Mouse (Mus musculus) spleen, adult 18-20 months (tissue): ENCODE measurements around the gene E2f2.

ENCODE experiments used
- DNase-seq, 2 experiments: peaks; one replicate each; pipeline ENCODE4 v3.0.0; 2022; ENCODE audit warnings: mixed read lengths in 2 of 2

E2f2 gene

GRCm38 (mm10) chr4:136206033-136206893, 34.1 kb downstream of the E2f2 start, which contains the start of gene Asap3:
Gene Asap3 (plus strand): TSS chr4:136206365.
- DNase-seq: peak; percentile 84 to 94

DNA sequence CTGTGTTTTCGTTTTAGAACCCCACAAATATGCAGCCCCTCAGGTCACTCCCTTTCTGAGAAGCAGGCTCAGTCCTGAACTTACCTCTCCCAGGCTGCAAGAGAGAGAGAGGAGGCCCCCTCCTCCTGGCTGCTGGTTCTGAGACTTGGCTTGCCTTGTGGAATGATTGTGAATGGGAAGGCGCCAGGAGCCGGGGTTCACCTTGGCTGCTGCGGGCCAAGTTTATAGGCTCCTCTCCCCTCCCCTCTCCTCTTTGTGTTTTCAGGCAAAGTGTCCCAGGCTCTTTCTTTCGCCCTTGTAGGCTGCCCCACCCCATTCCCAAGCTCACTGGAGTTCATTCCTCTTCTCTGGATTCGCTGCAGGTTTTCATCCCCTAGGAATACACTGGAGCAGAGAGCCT, 34.7 kb downstream of the E2f2 start:
- no peak for DNase-seq

- no peak for DNase-seq
Observed at GRCm38 (mm10) chr4:136210931-136211330, 38.7 kb downstream of the E2f2 start.

DNA sequence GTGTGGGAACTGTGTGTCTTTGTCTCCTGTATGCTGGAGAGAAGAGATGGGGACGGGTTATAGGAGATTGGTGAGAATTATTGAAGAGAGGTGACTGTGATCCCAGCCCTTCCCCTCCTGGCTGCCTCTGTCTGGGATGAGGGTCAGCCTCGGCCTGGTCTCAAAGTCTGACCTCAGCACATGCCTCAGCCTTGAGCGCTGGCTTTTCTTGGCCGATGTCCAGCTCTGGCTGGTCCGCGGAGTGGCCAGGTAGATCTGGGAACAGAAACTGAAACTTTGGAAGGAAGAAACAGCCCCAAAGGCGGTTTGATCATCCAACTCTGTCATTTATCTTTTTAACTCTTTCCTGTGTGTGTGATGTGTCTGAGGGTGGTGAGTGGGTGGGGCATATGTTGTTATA, 41.4 kb downstream of the E2f2 start:
- no peak for DNase-seq

GRCm38 (mm10) chr4:136214828-136215227, 42.6 kb downstream of the E2f2 start:
- DNase-seq: no peak

GRCm38 (mm10) chr4:136215576-136215975, 43.4 kb downstream of the E2f2 start:
- DNase-seq: no peak

DNA sequence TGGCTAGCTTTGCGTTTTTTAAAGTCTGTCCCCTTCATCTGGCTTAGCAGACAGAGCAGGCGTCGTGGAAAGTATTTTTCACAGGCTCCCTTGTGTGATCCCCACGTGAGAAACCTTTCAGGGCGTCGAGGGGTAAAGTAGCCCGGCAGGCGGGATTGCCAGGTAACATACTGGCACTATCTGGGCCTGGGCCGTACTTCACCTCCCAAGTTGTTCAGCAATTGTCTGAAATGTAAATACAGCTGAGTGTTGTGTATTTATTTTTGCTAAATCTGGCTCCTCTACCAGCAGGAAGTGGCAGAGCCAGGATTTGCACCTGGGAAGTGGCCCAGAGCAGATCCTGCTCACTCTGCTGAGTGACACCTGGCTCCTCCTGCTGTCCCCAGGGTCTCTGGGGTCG, 44.9 kb downstream of the E2f2 start:
- DNase-seq: no peak

DNA sequence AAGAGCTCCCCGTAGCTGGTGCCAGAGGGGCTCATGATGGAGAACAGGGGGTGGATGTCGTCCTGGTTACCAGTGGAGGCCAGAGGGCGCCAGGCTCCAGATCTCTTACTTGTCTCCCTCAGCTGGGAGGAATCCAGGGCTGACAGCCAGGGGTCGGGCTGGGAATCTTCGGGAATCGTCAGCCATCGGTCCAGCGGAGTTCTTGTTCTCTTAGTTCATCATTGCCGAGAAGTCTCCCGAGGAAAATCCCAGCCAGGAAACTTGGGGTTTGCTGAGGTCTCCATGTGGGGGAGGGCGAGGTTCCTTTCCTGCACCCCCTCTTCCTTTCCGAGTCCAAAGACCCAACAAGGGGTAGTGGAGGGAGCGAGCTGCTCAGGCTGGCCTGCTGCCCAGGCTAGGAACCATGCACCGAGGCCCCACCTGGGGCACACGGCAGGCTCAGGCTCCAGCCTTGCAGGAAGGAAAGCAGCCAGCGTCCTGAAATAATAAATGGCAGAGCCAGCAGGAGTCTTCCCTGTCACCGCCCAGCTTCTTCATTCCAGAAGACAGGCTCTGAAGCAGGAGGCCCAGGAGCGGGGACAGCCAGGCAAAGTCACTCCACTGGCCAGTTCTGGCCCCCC, 46.5 kb downstream of the E2f2 start:
- no peak for DNase-seq

- DNase-seq: no peak
Observed at GRCm38 (mm10) chr4:136220133-136220775, 48.1 kb downstream of the E2f2 start.

GRCm38 (mm10) chr4:136223549-136224239, 51.5 kb downstream of the E2f2 start:
- DNase-seq: no peak

GRCm38 (mm10) chr4:136224240-136224559, 52.0 kb downstream of the E2f2 start:
- DNase-seq: no peak

- no peak for DNase-seq
Observed at GRCm38 (mm10) chr4:136224677-136225460, 52.7 kb downstream of the E2f2 start.

- no peak for DNase-seq
Observed at GRCm38 (mm10) chr4:136227408-136227807, 55.2 kb downstream of the E2f2 start.

DNA sequence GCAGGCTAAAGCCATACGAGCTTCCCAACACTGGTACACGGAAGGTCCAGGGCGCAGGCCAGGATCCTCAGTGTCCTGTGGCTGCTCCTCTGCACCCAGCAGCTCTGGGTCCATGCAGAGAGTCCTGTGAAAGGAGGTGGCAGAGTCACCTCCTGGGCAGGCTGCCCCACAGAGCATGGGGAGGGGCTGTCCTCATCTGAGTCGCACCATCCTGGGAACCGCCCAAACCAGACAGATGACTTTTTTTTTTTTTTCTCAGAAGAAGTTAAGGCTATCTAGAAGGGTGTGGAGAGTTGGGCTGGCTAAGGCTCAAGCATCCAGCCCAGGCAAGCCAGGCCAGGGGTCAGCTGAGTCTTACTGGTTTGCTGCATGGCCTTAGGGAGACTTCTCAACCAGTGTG, 56.4 kb downstream of the E2f2 start:
- DNase-seq: no peak

GRCm38 (mm10) chr4:136238669-136239068, 66.5 kb downstream of the E2f2 start:
- DNase-seq: no peak

DNA sequence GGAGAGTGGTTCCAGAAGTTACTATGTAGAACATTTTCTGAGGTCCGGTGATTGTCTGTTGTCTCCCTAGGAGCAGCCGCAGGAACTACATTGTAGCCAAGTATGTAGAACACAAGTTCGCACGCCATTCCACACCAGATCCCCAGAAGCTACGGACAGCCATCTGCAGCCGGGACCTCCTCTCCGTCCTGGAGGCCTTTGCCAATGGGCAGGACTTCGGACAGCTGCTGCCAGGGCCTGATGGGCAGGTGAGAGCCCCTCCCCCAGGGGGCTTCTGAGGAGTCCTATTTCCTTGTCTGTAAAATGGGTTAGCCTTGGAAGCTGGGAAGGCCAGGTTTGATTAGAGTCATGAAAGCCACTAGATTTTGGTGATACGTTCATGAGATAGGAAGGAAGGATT, 66.9 kb downstream of the E2f2 start:
- DNase-seq: no peak

GRCm38 (mm10) chr4:136239622-136240021, 67.4 kb downstream of the E2f2 start:
- peak; percentile 59 to 85 for DNase-seq

DNA sequence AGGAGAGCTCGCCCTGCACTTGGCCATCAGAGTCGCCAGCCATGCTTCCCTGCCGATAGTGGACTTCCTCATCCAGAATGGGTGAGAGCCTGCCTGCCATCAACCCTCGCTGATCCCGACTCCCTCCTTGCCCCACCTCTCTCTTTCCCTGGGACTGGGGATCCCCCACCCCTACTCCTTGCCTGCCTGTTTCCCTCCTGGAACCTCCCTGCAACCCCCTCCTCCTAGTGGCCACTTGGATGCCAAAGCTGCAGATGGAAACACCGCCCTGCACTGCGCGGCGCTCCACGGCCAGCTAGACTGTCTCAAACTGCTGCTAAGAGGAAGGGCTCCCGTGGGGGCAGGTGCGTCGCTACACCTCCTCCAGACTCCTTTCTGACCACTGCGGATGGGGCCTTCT, 67.9 kb downstream of the E2f2 start:
- DNase-seq: no peak

GRCm38 (mm10) chr4:136240955-136241354, 68.8 kb downstream of the E2f2 start:
- no peak for DNase-seq

DNA sequence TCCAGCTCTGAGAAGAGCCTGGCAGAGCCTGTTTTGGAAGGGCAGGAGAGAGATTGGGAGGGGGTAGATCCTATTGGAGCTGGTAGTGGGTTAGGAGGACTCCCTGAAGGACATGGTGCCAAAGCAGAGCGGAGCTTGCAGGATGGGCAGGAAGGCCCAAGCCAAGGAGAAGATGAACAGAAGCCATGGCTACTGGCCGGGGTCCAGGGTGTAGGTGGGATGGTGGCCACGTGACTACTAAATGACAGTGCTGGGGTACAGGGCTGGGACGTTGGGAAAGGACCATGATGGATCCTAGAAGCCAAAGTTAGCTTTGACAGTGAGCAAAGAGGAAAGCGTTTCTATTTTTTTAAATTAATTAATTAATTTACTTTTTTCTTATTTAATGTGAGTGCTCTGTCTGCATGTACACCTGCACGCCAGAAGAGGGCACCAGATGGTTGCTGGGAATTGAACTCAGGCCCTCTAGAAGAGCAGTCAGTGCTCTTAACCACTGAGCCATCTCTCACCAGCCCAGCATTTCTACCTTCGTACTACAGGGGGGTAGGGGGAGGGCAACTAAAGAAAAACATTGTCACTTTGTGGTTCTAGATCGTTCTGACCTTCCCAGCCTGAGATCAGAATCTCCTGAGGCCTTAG, 70.0 kb downstream of the E2f2 start:
- DNase-seq: peak in 1 of 2 experiments; percentile 33

GRCm38 (mm10) chr4:136242728-136243127, 70.5 kb downstream of the E2f2 start:
- no peak for DNase-seq

DNA sequence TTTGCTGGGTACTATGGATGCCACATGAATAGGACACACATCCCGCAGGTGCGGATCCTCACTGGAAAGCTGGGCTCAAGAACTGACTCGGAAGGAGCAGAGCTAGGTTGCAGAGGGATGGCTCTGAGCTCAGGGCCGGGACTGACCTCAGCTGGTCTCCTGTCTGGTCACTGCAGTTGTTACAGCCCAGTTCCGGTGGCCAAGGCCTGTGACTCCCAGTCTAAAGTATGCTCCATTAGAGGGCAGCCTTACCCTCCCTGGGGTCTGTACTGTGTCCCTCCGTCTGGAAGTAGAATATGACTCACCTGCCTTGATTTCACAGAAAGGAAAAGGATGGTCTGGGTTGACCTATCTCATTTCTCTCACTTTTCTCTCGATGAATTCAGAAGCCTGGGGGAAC, 72.0 kb downstream of the E2f2 start:
- DNase-seq: no peak
